Mouse (Mus musculus) E14TG2a.4 (cell line): ENCODE data around the gene Ttc1.

Experiments used
- CTCF ChIP-seq: conservative IDR thresholded peaks from 2 replicates; pipeline ENCODE4 v1.5.1; 2014; ENCODE audit warnings: low read length
- POU5F1 ChIP-seq: IDR thresholded peaks from 2 replicates; pipeline ENCODE4 v1.6.1; 2014; ENCODE audit warnings: low read length, borderline replicate concordance

GRCm38 (mm10) chr11:43698621-43699020, 49.2 kb downstream of the Ttc1 start:
- TF ChIP-seq POU5F1: no peak
- no peak for TF ChIP-seq CTCF
